In genomic region chr8:45677854-45678241, GRCm38 (mm10) we compare ENCODE assay signal across 20 mouse cellular contexts.
"Had no signal": no experiment of that assay in that cellular context is flagged by ENCODE, and none has a peak within 500 bp of the region (broad histone marks: within the 10 kb centered on the region; RNA-seq: fewer than 3 reads in every experiment).

No protein-coding gene starts in this region.

- H3K27ac ChIP-seq: kidney, postnatal 0 days; layer of hippocampus, adult 2 months; left cerebral cortex, adult 2 months; liver, embryonic 13.5 days; midbrain, embryonic 12.5 days; stomach, postnatal 0 days had no signal

- DNase-seq: kidney, postnatal 25 days; layer of hippocampus, adult 9-11 months; layer of hippocampus, postnatal 36 days; liver, embryonic 13.5 days; lung, adult 2 months; lung, postnatal 14 days; lung, postnatal 4 days; right cerebral cortex, adult 18-20 months; right cerebral cortex, postnatal 14 days; right cerebral cortex, postnatal 4 days; thymus, adult 2 months; thymus, postnatal 14 days; thymus, postnatal 4 days had no signal

- H3K4me3 ChIP-seq: layer of hippocampus, adult 2 months; left cerebral cortex, adult 2 months; liver, embryonic 13.5 days; midbrain, embryonic 12.5 days; myocyte had no signal

- H3K9ac ChIP-seq: liver, embryonic 13.5 days; midbrain, embryonic 12.5 days had no signal

- ATAC-seq: midbrain, embryonic 16.5 days had no signal

- H3K4me1 ChIP-seq: liver, embryonic 13.5 days had no signal

- H3K36me3 ChIP-seq: liver, embryonic 13.5 days; midbrain, embryonic 12.5 days had no signal

- H3K4me2 ChIP-seq: liver, embryonic 13.5 days; midbrain, embryonic 12.5 days had no signal

- H3K9me3 ChIP-seq: liver, embryonic 13.5 days; midbrain, embryonic 12.5 days had no signal

- H3K27me3 ChIP-seq: liver, embryonic 13.5 days; midbrain, embryonic 12.5 days had no signal
